Mouse (Mus musculus): ENCODE data around the gene Gnaq. TPM values are rescaled to one million over a fixed set of nuclear protein-coding genes. Genes with fewer than 3 reads are reported as not detected.

Gene Gnaq
- polyA plus RNA-seq, 1 experiment from 2014 or later: 8.6 TPM

GRCm38 (mm10) chr19:16435531-16436231, 303.1 kb downstream of the Gnaq start, which contains the start of gene Gna14:
TSS of gene Gna14 (plus strand) at chr19:16435762.
- peaks cover 15% of the 10 kb centered on the region for H3K27me3 ChIP-seq (replicated peaks; ENCODE audit: control insufficient read depth, insufficient read depth, low read length)
- peak; percentile 79 for DNase-seq (ENCODE audit: low spot score)
- no peak within 1 kb of the TSS for H3K27ac ChIP-seq (ENCODE audit: low read depth, low read length)
- peak within 1 kb of the TSS; percentile 96 for H3K4me2 ChIP-seq
- WGBS: 2% methylated on average over 27 of the region's 27 CpGs
- no peaks in the 10 kb centered on the region for H3K9me3 ChIP-seq (ENCODE audit: control insufficient read depth, low read length)
- H3K36me3 ChIP-seq (ENCODE audit: control insufficient read depth, insufficient read depth, low read length): no peaks in the 10 kb centered on the region
- H3K4me1 ChIP-seq (replicated peaks; ENCODE audit: control insufficient read depth, insufficient read depth, low read length): peaks cover 21% of the 10 kb centered on the region
- ATAC-seq (replicated peaks; ENCODE audit: low FRiP score): peak; percentile 72
- peak within 1 kb of the TSS; percentile 58 for H3K4me3 ChIP-seq (ENCODE audit: low read depth, low read length)
- H3K9ac ChIP-seq (ENCODE audit: low read depth, low read length): peak within 1 kb of the TSS; percentile 44

GRCm38 (mm10) chr19:16436335-16437169, 303.9 kb downstream of the Gnaq start:
- peak; percentile 52 for DNase-seq (ENCODE audit: low spot score)
- Histone ChIP-seq H3K9ac (ENCODE audit: low read depth, low read length) (peak overlapping the region; percentile 44), H3K36me3 (ENCODE audit: control insufficient read depth, insufficient read depth, low read length) (no peaks in the 10 kb centered on the region), H3K27me3 (replicated peaks; ENCODE audit: control insufficient read depth, insufficient read depth, low read length) (peaks cover 15% of the 10 kb centered on the region), H3K4me2 (peak overlapping the region; percentile 96), H3K4me1 (replicated peaks; ENCODE audit: control insufficient read depth, insufficient read depth, low read length) (peaks cover 21% of the 10 kb centered on the region), H3K4me3 (ENCODE audit: low read depth, low read length) (peak overlapping the region; percentile 58), H3K27ac (ENCODE audit: low read depth, low read length) (no peak overlapping the region), H3K9me3 (ENCODE audit: control insufficient read depth, low read length) (no peaks in the 10 kb centered on the region)
- ATAC-seq (replicated peaks; ENCODE audit: low FRiP score): no peak
- 6% methylated on average over 61 of the region's 61 CpGs for WGBS

Small RNA genes lying within 50 kb of the gene (microRNA-seq; reads per million reads assigned to microRNA genes)
- not detected for gene Mir496b (ENCODE audit: borderline number of aligned reads)

Other genes starting within 250 kb of the Gnaq start
- 264 and 315 TPM in 2 replicates for gene Psat1, start 185.5 kb upstream of the Gnaq start, polyA plus RNA-seq (2014; fragmentation: Nextera tagmentation; extraction: Ambion mirVana)
- gene Cep78, start 147.8 kb upstream of the Gnaq start, polyA plus RNA-seq (2014; fragmentation: Nextera tagmentation; extraction: Ambion mirVana): 29.0 and 30.1 TPM in 2 replicates